Mouse (Mus musculus) retina, postnatal 1 day (tissue): ENCODE measurements around the gene Sox10.

Experiments used
- DNase-seq: peaks from one replicate; pipeline ENCODE4 v3.0.0-alpha.2; 2012

The Sox10 gene

GRCm38 (mm10) chr15:79155572-79155971 lies 9.5 kb downstream of the Sox10 start:
- DNase-seq: no peak

DNA sequence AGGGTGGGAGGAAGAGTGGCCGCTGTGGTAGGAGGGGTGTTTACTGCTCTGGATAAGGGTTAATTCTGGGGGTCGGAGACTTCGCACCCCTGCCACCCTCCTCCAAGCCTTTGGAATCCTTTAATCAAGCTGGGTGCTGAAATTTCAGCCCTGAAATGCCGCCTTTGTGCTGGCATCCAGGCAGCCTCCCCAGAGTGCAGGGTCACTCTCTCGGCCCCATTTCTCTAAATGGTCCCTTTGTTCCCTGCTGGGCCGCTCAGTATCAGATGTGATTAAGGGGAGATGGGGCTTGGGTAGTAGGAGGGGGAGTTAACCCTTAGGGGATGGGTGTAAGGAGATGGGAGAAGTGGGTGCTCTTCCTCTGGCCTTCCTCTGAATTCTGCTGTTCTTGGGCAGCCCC lies 12.3 kb downstream of the Sox10 start:
- peak; percentile 79 for DNase-seq

DNA sequence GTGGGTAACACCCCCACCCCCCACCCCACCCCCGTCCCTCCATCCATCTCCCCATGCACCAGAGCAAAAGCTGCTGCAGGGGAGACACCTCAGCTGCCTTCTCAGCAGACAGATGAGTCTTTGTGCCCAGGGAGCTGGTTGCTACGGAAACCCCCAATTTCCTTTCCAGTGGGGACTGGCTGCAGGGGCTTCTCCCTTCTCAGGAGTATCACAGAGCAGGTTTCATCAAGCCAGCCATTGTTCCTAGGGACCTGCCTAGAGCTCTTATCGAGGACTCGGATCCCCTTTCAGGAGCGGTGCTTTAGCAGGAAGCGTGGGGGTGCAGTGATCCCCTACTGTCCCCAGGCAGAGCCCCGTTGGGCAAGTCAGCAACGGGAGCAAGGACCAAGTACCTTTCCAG lies 13.2 kb downstream of the Sox10 start:
- peak; percentile 76 for DNase-seq

DNA sequence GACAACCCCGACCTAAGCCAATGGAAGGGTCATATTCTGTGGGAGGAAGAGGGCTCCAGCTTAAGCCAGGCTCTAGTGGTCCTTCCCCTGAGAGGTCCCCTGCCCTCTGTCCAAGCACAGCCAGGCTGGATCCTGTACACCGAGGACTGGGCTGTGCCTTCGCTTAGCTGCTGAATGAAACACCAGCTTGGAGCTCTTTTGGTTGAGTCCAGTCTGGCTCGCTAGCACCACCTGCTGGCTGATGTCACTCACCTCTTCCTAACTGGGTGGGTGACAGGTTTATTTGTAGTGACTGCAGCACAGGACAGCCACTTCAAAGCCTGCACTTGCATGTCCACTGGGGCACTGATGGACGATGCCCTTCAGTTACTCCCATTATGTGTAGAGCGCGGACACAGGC lies 16.5 kb downstream of the Sox10 start:
- peak; percentile 91 for DNase-seq

DNA sequence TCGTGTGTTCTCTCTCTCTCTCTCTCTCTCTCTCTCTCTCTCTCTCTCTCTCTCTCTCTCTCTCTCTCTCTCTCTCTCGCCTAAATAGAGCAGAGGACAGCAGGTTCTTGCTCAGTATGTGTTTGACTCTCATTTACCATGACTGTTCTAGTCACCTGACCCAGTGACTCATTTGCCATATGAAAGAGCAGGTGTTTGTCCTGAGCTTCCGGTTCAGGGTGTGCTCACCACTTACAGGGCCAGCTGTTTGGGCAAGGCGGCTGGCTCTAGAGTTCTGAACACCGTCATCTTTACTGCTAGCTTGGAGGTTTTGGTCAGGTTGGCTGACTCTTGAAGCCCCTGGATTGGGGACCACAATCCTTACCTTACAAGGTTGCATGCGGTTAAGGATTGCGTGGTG lies 19.5 kb downstream of the Sox10 start:
- DNase-seq: no peak

- no peak for DNase-seq
Observed at GRCm38 (mm10) chr15:79144021-79144420, 21.0 kb downstream of the Sox10 start.

GRCm38 (mm10) chr15:79143316-79143715 lies 21.7 kb downstream of the Sox10 start:
- DNase-seq: no peak

DNA sequence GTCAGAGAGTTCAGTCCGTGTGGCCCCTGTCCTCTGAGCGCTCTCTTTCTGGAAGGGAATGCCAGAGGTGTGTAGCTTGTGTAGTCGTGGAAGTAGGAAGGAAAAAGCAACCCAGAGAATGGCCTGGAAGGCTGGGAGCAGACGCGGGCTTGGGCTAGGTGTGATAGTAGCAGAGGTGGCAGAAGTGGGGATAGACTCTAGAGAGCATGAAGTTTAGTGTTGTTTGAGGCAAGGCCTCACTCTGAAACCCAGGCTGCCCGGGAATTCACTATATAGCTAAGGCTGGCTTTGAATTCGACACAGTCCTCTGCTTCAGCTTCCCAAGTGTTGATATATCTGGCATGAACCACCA lies 23.5 kb downstream of the Sox10 start:
- DNase-seq: no peak

DNA sequence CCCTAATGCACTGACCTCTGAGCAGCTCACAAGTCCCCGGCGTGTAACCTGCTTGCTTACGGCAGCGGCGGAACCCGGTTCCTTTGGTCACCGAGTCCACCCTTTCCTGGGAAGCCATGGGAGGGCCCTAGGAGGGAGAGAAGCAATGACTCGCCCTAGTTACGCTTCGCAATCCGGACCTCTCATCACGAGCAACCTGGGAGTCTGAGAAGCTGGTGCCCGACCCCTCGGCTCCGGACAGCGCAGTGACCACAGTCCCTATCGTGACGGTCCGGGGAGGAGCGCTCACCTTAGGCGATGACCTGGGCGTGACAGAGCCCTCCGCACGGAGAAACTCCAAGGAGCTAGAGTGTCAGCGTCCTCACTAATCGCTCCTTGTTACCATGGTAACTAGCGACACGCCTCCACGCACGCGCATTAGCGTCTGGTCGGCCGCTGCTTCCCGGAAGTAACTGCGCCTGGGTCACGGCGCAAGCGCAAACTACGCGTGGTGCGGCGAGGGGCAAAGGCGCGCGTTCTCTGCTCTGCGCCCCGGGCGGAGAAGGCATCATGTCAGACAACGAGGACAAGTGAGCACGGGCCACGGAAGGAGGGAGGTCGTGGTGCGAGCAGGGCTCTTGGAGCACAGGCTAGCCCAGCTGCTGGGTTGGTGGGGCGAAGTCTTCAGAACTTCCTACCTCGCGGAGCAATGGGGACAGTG lies 24.0 kb downstream of the Sox10 start, which contains the start of the genes Polr2f and 1700088E04Rik:
Gene Polr2f, plus strand, starts transcription at position 144 of the 700 bp plus-strand sequence.
Gene 1700088E04Rik, minus strand, starts transcription at position 388 of the 700 bp plus-strand sequence.
- peak; percentile 97 for DNase-seq

- DNase-seq: peak; percentile 27
Observed at GRCm38 (mm10) chr15:79139640-79140039, 25.4 kb downstream of the Sox10 start.

DNA sequence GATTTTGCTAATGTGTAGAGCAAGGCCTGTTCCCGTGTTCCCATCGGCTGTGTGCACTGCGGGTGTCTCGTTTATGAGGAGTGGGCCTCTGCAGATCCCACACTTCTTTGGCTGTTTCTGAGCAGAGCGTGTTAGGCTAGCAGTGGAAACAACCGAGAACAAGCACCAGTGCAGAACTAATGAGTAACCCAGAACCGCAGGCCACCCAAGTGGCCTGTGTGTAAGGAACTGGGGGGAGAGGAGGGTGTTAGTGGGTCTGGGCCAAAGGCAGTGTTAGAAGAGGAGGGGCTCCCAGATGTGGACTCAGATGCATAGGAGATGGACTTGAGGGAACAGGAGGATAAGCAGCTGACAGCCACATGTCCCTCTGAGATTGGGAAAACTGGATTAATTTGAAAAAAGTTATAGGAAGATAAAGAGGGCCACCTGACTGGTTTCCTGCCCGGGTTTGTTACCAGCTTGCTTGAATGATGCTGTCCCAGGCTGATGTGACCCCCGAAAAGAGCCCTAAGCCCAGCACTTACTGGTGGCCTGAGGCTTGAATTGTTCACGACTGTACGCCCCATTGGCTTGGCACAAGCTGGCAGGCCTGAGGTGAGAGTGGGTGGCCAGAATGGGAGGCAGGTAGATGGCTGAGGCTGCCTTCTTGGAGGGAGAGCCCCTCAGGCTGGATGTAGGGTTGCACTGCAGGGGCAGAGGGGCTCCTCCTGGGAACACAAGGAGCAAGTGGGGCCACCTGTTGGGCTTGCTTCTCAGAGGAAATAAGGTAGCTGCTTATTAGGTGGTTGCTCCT lies 29.1 kb downstream of the Sox10 start:
- DNase-seq: peak; percentile 80

DNA sequence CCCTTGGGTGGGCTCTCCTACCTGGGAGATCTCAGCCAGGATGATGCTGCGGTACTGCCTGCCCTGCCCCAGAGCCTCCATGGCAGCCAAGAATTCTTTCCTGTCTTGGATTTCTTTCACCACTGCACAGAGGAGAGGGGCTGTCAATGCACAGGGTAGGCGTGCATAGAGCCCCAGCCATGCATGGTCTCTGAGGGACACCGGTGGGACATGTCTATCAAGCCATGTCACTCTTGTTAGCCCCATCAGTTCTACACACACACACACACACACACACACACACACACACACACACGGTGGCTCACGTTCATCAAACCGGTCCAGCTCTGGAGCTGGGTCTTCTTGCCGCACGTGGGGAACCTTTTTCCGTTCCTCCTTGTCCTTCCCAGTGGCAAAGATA lies 29.7 kb downstream of the Sox10 start:
- peak; percentile 17 for DNase-seq

GRCm38 (mm10) chr15:79134496-79135270 lies 30.4 kb downstream of the Sox10 start:
- no peak for DNase-seq

DNA sequence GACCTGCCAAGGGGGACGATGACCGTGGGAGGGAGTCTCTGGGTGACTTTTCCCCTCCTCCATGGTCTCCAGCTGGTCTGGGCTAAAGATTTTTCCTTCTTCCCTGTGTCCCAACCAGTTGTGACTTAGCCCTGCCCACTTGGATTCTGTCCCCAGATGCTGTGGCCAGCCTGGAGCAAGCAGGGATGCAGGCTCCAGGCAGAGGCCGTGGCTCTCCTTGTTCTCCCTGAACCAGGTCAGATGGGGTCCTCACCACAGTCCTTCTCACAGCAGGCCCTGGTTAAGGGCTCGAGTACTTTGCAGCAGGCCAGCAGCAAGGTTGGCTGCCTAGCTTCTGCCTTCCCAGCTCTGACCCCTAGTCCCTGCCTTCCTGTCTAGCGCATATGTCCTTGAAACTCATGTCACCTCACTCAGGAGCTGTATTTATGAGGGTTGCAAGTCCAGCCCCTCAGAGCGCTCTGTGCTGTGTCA lies 31.8 kb downstream of the Sox10 start:
- DNase-seq: no peak

- DNase-seq: no peak
Observed at GRCm38 (mm10) chr15:79131442-79131841, 33.6 kb downstream of the Sox10 start.

DNA sequence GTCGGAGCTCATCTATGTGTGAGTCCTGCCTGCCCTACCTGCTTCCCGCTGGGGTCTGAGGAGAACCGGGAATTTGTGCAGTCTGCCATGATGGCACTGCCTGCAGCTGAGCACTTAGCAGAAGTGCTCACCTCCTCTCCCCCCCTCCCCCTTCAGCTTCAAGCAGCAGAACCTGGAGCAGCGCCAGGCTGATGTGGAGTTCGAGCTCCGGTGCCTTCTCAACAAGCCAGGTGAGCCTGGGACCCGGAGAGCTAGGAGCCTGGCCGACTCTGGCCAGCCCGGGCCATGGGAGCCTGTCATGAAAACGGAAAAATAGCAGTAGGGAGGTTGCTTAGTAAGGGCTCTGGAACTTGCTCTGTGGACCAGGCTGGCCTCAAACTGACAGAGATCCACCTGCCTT lies 34.3 kb downstream of the Sox10 start:
- DNase-seq: no peak

DNA sequence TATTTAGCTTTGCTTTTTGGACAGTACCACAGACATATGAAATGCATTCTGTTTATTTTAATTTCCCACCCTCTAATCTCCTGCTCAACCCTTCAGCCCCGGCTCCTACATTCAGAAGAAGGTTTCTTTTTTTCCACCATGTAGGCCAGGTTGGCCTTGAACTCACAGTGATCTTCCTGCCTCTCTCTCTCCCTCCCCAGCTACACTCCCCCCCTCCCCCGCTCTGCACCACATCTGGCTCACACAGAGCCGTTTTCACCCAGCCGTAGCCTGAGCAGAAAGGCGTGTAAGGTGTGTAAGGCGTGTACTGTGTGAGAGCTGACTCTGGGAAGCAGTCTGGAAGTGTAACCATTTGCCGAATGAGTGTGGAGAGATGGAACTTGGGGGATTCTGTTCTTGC lies 35.7 kb downstream of the Sox10 start:
- no peak for DNase-seq

DNA sequence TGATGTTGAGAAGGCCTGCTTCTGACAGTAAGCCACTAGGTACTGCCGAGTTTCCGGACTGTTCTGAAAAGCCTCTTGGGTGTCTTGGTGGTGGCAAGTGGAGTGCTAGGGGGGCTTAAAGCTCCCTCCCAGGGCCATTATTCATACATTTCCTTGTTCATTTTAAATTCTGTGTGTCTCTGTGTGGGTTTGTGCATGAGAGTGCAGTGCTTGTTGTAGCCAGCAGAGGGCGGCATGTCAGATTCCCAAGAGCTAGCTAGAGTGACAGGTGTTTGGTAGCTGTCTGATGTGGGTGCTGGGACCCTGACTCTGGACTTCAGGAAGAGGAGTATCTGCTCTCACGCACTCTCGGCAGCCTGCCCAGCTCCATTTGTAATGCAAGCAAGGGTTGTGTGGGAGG lies 36.8 kb downstream of the Sox10 start:
- no peak for DNase-seq

DNA sequence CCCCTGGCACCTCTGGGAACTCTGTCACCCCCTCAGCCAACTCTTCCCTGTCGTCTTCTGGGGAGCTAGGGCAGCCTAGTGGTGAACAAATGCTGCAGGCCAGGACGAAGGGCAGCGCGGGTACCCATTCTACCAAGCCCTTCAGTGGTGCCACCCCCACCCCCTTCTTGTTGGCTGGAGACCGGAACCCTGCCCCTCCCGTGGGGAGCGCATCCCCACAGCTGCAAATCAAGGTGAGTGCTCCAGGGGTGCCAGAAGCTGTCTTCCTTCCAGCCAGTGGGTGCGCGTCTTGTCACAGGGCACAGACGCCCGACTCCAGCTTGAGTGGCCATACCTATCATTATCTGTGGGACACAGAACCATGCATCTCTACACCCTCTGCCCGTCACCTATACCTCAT lies 37.9 kb downstream of the Sox10 start:
- no peak for DNase-seq

DNA sequence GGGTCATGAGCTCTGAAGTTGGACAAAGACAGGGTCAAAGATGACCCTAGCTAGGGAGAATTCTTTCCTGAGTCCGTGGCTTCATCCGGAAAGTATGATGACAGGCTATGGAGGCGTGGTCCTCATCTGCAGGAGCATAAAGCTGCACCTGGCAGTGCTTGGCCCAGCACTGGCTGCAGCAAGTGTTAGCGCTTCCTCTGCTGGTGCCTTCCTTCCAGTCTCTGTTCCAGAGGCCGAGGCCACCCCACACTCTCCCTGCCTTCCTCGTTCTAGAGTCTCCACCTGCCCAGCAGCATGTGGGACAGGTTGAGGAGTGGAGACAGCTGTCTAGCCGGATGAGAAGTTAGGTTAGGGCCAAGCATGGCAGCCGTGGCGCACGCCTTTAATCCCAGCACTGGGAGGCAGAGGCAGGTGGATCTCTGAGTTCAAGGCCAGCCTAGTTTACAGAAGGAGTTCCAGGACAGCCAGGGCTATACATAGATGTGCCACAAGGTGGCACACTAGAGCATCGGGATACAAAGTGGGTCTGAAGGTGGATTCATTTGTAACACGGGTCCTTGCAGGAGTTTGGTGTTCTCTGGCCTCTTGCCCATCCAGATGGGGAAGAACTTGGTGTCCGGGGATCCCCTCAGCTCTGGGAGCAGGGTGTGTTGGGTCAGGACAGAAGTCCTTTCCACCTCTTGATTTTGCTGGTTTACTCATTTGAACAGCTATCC lies 38.7 kb downstream of the Sox10 start:
- peak; percentile 70 for DNase-seq

DNA sequence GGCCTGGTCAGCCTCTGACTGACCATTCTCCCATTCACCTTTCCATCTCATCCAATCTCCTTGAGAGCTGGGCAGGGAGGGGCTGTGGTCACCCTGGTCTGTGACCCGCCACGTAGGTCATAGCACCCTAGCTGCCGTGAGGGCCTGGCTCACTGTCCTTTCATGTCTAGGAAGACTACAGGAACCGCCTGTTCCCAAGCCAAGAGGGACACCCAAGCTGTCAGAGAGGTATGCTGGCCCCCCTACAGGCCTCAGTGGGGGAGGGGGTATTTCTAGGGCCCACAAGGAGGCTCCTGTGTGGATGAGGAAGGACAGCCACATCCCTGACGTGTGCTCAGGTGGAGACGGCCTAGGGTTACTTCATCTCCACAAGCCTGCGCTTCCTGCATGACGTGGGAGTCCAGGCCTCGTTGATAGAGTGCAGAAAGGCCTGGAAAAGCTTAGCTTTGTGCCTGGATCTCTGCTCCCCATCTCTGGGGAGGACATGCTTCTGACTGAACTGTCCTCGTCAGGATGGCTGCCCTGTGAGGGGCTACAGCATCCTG lies 40.6 kb downstream of the Sox10 start:
- no peak for DNase-seq

- no peak for DNase-seq
Observed at GRCm38 (mm10) chr15:79123751-79124150, 41.3 kb downstream of the Sox10 start.
